Mouse (Mus musculus) kidney, adult 2 months (tissue): ENCODE data around the gene Cmc1. TPM values are rescaled to one million over a fixed set of nuclear protein-coding genes. Genes with fewer than 3 reads are reported as not detected.
A peak's percentile ranks its signal among the peaks of the same experiment; 100 is the strongest.

Experiments used
- DNase-seq: peaks from one replicate; pipeline ENCODE4 v3.0.0; 2021
- H3K27ac ChIP-seq: fragments of 200-500 bp; 2 replicates; pipeline ENCODE4 v1.5.1; 2012; ENCODE audit warnings: low read depth, low read length, control low read depth, inconsistent platforms; ENCODE audit not compliant: insufficient read depth
- H3K27me3 ChIP-seq: fragments of 200-500 bp; replicated peaks from 2 replicates; pipeline ENCODE4 v1.6.1; 2012; ENCODE audit warnings: mild to moderate bottlenecking, moderate library complexity, low read length, inconsistent platforms; ENCODE audit not compliant: control insufficient read depth, insufficient read depth
- H3K36me3 ChIP-seq: fragments of 200-500 bp; 2 replicates; pipeline ENCODE4 v1.6.1; 2012; ENCODE audit warnings: mild to moderate bottlenecking, moderate library complexity, low read length, inconsistent platforms; ENCODE audit not compliant: control insufficient read depth, insufficient read depth
- H3K4me1 ChIP-seq: fragments of 200-500 bp; 2 replicates; pipeline ENCODE4 v1.6.1; 2011; ENCODE audit warnings: low read length; ENCODE audit not compliant: control insufficient read depth, insufficient read depth
- H3K4me3 ChIP-seq: fragments of 200-500 bp; 2 replicates; pipeline ENCODE4 v1.5.1; 2011; ENCODE audit warnings: mild to moderate bottlenecking, low read depth, low read length, control low read depth; ENCODE audit not compliant: insufficient read depth
- CTCF ChIP-seq: fragments of 200-500 bp; conservative IDR thresholded peaks from 2 replicates; pipeline ENCODE4 v1.5.1; 2011; ENCODE audit warnings: low read depth, mild to moderate bottlenecking, control low read depth, low read length, moderate library complexity, mixed read lengths; ENCODE audit not compliant: insufficient read depth, insufficient read length
- POLR2A ChIP-seq: fragments of 200-500 bp; IDR thresholded peaks from one replicate; pipeline ENCODE4 v1.6.1; 2011; ENCODE audit warnings: low read depth, low read length, control low read depth
- WGBS: fragments of 180-500 bp; shearing (Covaris S2); methylation state at CpG from one replicate; pipeline ENCODE4 v1.1.7; 2018; 5-methylcytosine and 5-hydroxymethylcytosine counted together
- polyA plus RNA-seq: library from polyadenylated mRNA; depleted of rRNA; stranded (reverse); fragments of >200 nt; gene quantifications from 2 replicates; pipeline ENCODE4 v1.2.3, GENCODE M21; 2012; rRNA removed

Cmc1 gene
- polyA plus RNA-seq = 3.1 and 7.1 TPM in 2 replicates

GRCm38 (mm10) chr9:118149407-118150402 lies at the start of gene Cmc1:
TSS of gene Cmc1 (minus strand) at chr9:118150177.
- Histone ChIP-seq H3K27ac (peak within 1 kb of the TSS; percentile 2; the same call in 1 of the 2 replicates), H3K36me3 (no peaks in the 10 kb centered on the region), H3K27me3 (no peaks in the 10 kb centered on the region), H3K4me1 (peaks cover 2% of the 10 kb centered on the region; the same call in 1 of the 2 replicates), H3K4me3 (peak within 1 kb of the TSS; percentile 77)
- peak; percentile 98 for DNase-seq
- TF ChIP-seq POLR2A = no peak
- no peak for TF ChIP-seq CTCF
- WGBS = under 1% methylated on average over 57 of the region's 58 CpGs

GRCm38 (mm10) chr9:118198557-118198956 lies 48.6 kb upstream of the Cmc1 start:
- Histone ChIP-seq H3K36me3 (no peaks in the 10 kb centered on the region), H3K4me1 (no peaks in the 10 kb centered on the region), H3K27ac (no peak overlapping the region), H3K4me3 (no peak overlapping the region), H3K27me3 (no peaks in the 10 kb centered on the region)
- TF ChIP-seq POLR2A (no peak), CTCF (no peak)
- 100% methylated on average over 1 of the region's 1 CpGs for WGBS
- no peak for DNase-seq

- TF ChIP-seq CTCF (no peak), POLR2A (no peak)
- WGBS = 80% methylated on average over 9 of the region's 9 CpGs
- H3K27ac ChIP-seq = no peak overlapping the region
Observed at GRCm38 (mm10) chr9:118196661-118197390, 46.8 kb upstream of the Cmc1 start.

GRCm38 (mm10) chr9:118193263-118193662 lies 43.3 kb upstream of the Cmc1 start:
- Histone ChIP-seq H3K4me1 (no peaks in the 10 kb centered on the region), H3K27ac (no peak overlapping the region), H3K36me3 (no peaks in the 10 kb centered on the region), H3K27me3 (no peaks in the 10 kb centered on the region), H3K4me3 (no peak overlapping the region)
- 84% methylated on average over 1 of the region's 1 CpGs for WGBS
- TF ChIP-seq CTCF (no peak), POLR2A (no peak)
- no peak for DNase-seq

More at GRCm38 (mm10) chr9:118196661-118197390, 46.8 kb upstream of the Cmc1 start:
- H3K4me1 ChIP-seq = no peaks in the 10 kb centered on the region
- H3K36me3 ChIP-seq = no peaks in the 10 kb centered on the region
- no peaks in the 10 kb centered on the region for H3K27me3 ChIP-seq
- H3K4me3 ChIP-seq = no peak overlapping the region
- no peak for DNase-seq

- Histone ChIP-seq H3K36me3 (no peaks in the 10 kb centered on the region), H3K4me3 (no peak overlapping the region), H3K27ac (no peak overlapping the region), H3K27me3 (no peaks in the 10 kb centered on the region), H3K4me1 (no peaks in the 10 kb centered on the region)
- 74% methylated on average over 10 of the region's 10 CpGs for WGBS
- DNase-seq = no peak
- TF ChIP-seq POLR2A = no peak
- TF ChIP-seq CTCF = no peak
Observed at GRCm38 (mm10) chr9:118191276-118191675, 41.3 kb upstream of the Cmc1 start.

GRCm38 (mm10) chr9:118188374-118188773 lies 38.4 kb upstream of the Cmc1 start:
- no peak for DNase-seq
- no peak for TF ChIP-seq POLR2A
- 0 out of 2 replicates have a peak, but pooled peaks have one; percentile 16 for TF ChIP-seq CTCF
- no peaks in the 10 kb centered on the region for H3K4me1 ChIP-seq
- H3K4me3 ChIP-seq = no peak overlapping the region
- no peaks in the 10 kb centered on the region for H3K27me3 ChIP-seq
- no peak overlapping the region for H3K27ac ChIP-seq
- H3K36me3 ChIP-seq = no peaks in the 10 kb centered on the region
- 93% methylated on average over 6 of the region's 6 CpGs for WGBS

GRCm38 (mm10) chr9:118187420-118187819 lies 37.4 kb upstream of the Cmc1 start:
- no peaks in the 10 kb centered on the region for H3K36me3 ChIP-seq
- no peak overlapping the region for H3K27ac ChIP-seq
- no peak for DNase-seq
- WGBS = 90% methylated on average over 7 of the region's 7 CpGs
- H3K27me3 ChIP-seq = no peaks in the 10 kb centered on the region
- no peak overlapping the region for H3K4me3 ChIP-seq
- TF ChIP-seq POLR2A (no peak), CTCF (no peak)
- H3K4me1 ChIP-seq = no peaks in the 10 kb centered on the region
